Mouse (Mus musculus) brain, embryonic 14.5 days (tissue): ENCODE measurements around the gene Traf4. TPM values are rescaled to one million over a fixed set of nuclear protein-coding genes. Genes with fewer than 3 reads are reported as not detected.
"Not testable (repeated sequence)": the region's sequence is repeated elsewhere in the genome, so short reads cannot be mapped to it uniquely, and the experiment has no call there.

Source experiments
- DNase-seq: peaks from one replicate; pipeline ENCODE4 v3.0.0-alpha.2; 2011; ENCODE audit warnings: low read depth
- CTCF ChIP-seq: fragments of 200-500 bp; IDR thresholded peaks from 2 replicates; pipeline ENCODE4 v1.5.1; 2012; ENCODE audit warnings: inconsistent platforms, mild to moderate bottlenecking, moderate library complexity, borderline replicate concordance; ENCODE audit not compliant: insufficient read depth, insufficient read length; ENCODE audit errors: extremely low read depth
- POLR2A ChIP-seq: fragments of 200-500 bp; IDR thresholded peaks from 2 replicates; pipeline ENCODE4 v1.6.1; 2012; ENCODE audit warnings: mild to moderate bottlenecking, inconsistent platforms, borderline replicate concordance; ENCODE audit not compliant: poor library complexity, insufficient read depth, insufficient read length, severe bottlenecking; ENCODE audit errors: extremely low read depth
- polyA plus RNA-seq: library from polyadenylated mRNA; depleted of rRNA; stranded (reverse); fragments of >200 nt; gene quantifications from 2 replicates; pipeline ENCODE4 v1.2.3, GENCODE M21; 2012

Traf4 gene
- polyA plus RNA-seq, 1 experiment, result 204 TPM

DNA sequence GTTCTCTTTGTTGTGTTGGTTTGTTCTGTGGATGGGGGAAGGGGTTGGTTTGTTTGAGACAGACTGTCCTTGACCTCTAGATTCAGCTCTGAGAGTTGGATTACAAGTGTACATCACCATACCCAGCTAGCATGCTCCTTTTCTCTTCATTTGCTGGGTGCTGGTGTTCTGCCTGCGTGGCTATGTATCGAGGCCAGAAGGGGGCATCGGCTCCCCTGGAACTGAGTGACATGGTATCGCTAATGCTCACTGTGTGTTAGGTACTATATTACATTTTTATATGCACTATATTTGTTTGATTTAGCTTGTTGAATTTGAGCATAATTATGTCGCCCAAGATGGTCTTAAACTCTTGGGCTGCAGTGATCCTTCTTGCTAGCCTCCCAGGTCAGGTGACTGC, 19.2 kb downstream of the Traf4 start:
- TF ChIP-seq CTCF (peak; percentile 24; the same call in 1 of the 2 replicates), POLR2A (no peak)
- DNase-seq, result no peak

GRCm38 (mm10) chr11:78143520-78143919, 21.9 kb downstream of the Traf4 start:
- TF ChIP-seq POLR2A (no peak), CTCF (no peak)

DNA sequence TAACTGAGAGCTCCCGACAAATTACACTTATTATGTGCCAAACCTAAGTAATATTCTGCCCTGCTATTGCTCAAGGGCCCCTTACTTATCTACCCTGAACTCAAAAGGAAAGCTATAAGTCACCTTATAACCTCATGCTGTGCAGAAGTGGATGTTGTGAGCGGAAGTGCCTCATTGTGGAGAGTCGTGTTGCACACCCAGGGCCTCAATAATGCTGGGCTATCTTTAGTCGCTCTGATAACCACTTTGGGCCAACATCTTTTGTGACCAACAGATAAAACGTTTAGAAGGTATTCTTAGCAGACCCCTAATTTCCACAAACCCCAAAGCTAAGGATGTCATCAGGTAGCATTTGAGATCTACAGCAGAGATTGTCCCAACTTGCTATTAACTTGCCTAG, 24.7 kb downstream of the Traf4 start:
- no peak for DNase-seq
- no peak for TF ChIP-seq CTCF

More at GRCm38 (mm10) chr11:78143520-78143919, 21.9 kb downstream of the Traf4 start:
- no peak for DNase-seq

- TF ChIP-seq CTCF (no peak), POLR2A (no peak)
Measured at GRCm38 (mm10) chr11:78138023-78138422, 27.4 kb downstream of the Traf4 start.

GRCm38 (mm10) chr11:78137584-78137983, 27.8 kb downstream of the Traf4 start:
- TF ChIP-seq CTCF (no peak), POLR2A (no peak)
- DNase-seq, result no peak

More at GRCm38 (mm10) chr11:78138023-78138422, 27.4 kb downstream of the Traf4 start:
- DNase-seq, result no peak

DNA sequence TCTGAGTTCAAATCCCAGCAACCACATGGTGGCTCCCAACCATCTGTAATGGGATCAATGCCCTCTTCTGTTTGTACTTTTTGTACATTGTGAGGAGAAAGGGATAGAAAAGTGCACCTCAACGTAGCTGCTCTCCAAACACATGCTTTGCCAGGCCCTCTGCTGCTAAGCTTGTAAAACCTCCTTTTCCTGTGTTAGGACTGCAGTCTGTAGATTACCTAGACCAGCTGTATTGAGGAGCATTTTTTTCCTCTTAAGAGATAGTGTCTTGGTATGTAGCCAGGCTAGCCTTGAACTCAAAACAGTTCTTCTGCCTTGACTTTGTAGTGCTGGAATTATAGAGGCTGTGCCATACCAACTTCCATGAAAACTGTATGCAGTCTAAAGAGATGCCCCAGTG, 29.3 kb downstream of the Traf4 start:
- DNase-seq, result no peak
- TF ChIP-seq CTCF (no peak), POLR2A (no peak)

DNA sequence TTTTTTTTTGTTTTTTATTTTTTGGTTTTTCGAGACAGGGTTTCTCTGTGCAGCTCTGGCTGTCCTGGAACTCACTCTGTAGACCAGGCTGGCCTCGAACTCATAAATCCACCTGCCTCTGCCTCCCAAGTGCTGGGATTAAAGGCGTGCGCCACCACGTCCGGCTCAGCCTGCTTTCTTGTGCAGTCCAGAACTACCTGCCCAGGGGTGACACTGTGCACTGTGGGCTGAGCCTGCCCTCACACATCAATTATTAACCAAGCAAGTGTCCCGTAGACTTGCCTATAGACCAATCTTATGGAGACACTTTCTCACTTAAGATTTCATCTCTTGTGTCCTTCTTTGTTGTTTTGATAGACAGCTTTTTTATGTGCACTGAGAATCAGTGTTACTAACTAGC, 30.1 kb downstream of the Traf4 start:
- not testable (repeated sequence) for DNase-seq

DNA sequence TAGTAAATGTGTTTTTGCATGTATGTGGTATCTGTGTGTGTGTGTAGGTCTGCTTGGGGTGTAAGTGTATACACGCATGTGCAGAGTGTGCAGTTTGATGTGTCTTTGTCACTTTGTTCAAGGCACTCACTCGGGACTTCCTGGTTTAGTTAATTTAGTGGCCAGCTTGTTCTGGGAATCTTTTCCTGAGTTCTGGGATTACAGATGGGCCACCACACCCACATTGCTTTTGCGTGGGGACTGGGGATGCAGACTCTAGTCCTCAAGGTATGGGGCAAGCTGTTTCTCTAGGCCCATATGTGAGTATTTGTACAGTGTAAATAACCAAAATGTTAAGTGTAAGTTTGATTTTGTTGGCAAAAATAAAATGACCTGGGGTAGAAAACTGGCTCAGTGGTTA, 31.0 kb downstream of the Traf4 start:
- DNase-seq, result no peak
- TF ChIP-seq CTCF (no peak), POLR2A (no peak)

- TF ChIP-seq CTCF, result no peak
- TF ChIP-seq POLR2A, result no peak
Measured at GRCm38 (mm10) chr11:78133915-78134314, 31.5 kb downstream of the Traf4 start.

DNA sequence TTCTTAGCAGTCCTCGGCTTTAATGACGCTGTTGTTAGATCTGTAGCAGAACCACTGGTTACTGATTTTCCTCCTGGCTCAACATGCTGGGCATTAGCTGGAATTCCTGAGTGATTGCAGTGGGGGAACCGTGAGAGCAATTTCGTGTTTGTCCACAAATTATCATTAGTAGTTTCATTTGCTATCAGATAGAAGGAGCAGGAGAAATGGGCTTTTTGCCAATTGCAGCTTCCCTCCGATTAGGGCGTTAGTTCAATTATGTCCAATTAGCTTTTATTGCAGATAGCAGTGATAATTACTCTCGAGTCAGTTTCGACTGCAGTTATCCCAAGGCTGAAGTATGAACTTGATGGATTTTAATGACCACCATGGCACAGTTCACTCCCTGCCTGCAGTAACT, 35.9 kb downstream of the Traf4 start:
- TF ChIP-seq CTCF (no peak), POLR2A (no peak)
- peak; percentile 66 for DNase-seq

More at GRCm38 (mm10) chr11:78133915-78134314, 31.5 kb downstream of the Traf4 start:
- no peak for DNase-seq

GRCm38 (mm10) chr11:78126739-78127138, 38.6 kb downstream of the Traf4 start:
- TF ChIP-seq CTCF, result no peak
- TF ChIP-seq POLR2A, result no peak

GRCm38 (mm10) chr11:78125691-78126090, 39.7 kb downstream of the Traf4 start:
- peak; percentile 17 for DNase-seq
- TF ChIP-seq CTCF, result no peak
- no peak for TF ChIP-seq POLR2A

More at GRCm38 (mm10) chr11:78126739-78127138, 38.6 kb downstream of the Traf4 start:
- no peak for DNase-seq

DNA sequence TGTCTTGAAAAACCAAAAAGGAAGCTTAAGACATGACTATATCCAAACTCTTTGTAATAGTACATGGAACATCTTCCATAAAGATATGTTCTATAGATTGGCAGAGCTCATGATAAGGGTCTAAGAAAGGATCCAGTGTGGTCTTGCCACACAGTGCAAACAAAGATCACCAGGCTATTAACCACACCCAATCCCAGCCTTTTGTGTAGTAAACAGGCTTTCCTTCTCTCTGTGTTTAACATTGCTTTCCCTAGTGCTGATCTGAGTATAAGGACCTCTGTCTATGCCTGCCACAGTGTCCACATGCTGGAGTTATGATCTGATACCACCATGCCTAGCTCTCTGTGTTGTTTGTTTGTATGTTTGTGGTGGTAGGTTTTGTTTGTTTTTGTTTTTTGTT, 41.6 kb downstream of the Traf4 start:
- no peak for DNase-seq
- no peak for TF ChIP-seq CTCF
- TF ChIP-seq POLR2A, result no peak
